Mouse (Mus musculus): ENCODE measurements around the gene Ndufaf3. TPM values are rescaled to one million over a fixed set of nuclear protein-coding genes. Genes with fewer than 3 reads are reported as not detected.
A peak's percentile ranks its signal among the peaks of the same experiment; 100 is the strongest.
"Not testable (repeated sequence)": the region's sequence is repeated elsewhere in the genome, so short reads cannot be mapped to it uniquely, and the experiment has no call there.

Gene Ndufaf3
- 15.5 and 17.0 TPM in 2 replicates for total RNA-seq (2017)

DNA sequence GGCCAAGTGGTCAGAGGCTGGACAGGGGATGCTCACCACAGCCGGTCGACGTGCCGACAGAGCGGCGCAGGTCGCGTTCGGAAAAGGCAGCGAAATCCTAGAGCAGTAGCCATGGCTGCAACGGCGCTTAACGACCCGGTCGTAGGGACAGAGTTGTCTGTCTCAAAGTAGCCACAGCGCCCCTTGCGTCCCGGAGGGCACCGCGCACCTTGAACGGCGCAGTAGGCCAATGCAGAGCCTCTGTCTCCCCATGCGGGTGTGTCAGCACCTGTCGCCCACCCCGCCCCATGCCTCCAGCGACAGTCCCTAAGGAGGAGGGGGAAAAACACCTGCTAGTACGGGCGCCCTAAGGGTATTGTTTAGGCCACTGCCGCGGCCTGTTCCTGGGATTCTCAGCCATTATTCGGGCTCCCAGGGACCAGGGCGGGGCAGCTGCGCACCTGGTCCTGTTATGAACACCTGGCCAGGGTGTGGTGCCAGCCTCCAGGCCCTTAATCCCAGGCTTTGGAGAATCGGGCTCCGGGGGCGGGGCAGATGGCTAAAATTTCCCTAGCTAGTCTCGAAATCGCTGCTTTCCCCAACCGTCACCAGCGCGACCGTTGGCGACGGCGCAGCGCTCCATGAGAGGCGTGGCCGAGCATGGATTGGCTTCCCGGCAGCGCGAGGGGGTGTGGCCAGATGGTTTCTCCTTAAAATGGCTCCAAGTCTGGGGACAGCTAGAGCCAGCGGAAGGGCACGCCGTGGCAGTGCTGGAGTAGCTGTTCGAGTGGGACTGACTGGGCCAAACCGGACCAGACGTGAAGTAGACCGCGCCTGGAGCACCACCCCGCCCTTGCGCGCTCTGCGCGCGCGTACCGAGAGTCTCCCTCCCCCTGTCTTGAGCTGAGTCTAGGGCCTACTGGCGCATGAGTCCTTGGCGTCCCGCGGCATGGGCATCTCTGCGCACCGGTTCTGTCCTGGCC, at the start of gene Ndufaf3:
Gene Ndufaf3, minus strand, starts transcription at position 620 of the 962 bp plus-strand sequence.
- ATAC-seq (ENCODE audit: extremely low read depth, insufficient number of reproducible peaks, low FRiP score, poor library complexity, severe bottlenecking) = peak; percentile 76

GRCm38 (mm10) chr9:108611488-108611887, 44.3 kb upstream of the Ndufaf3 start:
- ATAC-seq (ENCODE audit: extremely low read depth, insufficient number of reproducible peaks, low FRiP score, poor library complexity, severe bottlenecking) = no peak

DNA sequence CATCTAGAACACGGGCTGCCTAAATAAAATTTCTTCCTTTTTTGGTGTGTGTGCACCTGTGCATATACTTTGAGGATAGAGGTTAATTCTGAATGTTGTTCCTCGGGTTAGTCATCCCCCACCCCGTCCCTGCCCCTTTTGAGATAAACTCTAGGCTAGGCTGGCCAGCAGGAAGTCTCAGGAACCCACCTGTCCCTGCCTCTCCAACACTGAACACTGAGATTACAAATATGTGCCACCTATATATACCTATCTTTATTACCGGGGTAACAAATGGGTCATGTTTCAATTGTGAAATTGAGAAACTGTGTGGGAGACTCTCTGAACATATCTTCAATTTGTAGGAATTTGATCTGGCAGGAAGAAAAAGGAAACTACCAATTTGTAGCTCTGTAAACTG, 41.7 kb upstream of the Ndufaf3 start:
- no peak for ATAC-seq (ENCODE audit: extremely low read depth, insufficient number of reproducible peaks, low FRiP score, poor library complexity, severe bottlenecking)

- ATAC-seq (ENCODE audit: extremely low read depth, insufficient number of reproducible peaks, low FRiP score, poor library complexity, severe bottlenecking) = not testable (repeated sequence)
Observed at GRCm38 (mm10) chr9:108607929-108608328, 40.7 kb upstream of the Ndufaf3 start.

- no peak for ATAC-seq (ENCODE audit: extremely low read depth, insufficient number of reproducible peaks, low FRiP score, poor library complexity, severe bottlenecking)
Observed at GRCm38 (mm10) chr9:108601986-108602385, 34.8 kb upstream of the Ndufaf3 start.

GRCm38 (mm10) chr9:108600011-108600410, 32.8 kb upstream of the Ndufaf3 start:
- ATAC-seq (ENCODE audit: extremely low read depth, insufficient number of reproducible peaks, low FRiP score, poor library complexity, severe bottlenecking) = no peak

DNA sequence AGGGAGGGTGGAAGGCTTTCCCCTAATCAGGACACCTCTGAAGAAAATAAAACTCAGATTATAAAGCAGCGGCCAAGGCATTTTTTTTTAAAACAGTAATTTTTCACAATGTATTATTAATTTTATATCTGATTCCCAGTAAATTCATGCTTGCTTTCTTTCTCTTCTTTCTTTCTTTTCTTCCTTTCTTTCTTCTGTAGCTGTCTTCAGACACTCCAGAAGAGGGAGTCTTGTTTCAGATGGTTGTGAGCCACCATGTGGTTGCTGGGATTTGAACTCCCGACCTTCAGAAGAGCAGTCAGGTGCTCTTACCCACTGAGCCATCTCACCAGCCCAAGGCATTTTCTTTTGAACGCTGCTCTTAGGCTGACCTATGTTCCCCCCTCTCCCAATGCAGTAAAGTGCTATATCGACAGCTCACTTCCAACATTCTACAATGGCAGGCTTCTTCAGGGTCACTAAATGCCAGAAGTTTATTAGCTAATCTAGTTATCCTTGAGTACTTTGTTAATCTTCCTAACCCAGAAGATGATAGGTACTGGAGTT, 31.9 kb upstream of the Ndufaf3 start:
- ATAC-seq (ENCODE audit: extremely low read depth, insufficient number of reproducible peaks, low FRiP score, poor library complexity, severe bottlenecking) = no peak

- ATAC-seq (ENCODE audit: extremely low read depth, insufficient number of reproducible peaks, low FRiP score, poor library complexity, severe bottlenecking) = peak; percentile 23; the same call in 1 of the 2 replicates
Observed at GRCm38 (mm10) chr9:108596998-108597764, 29.9 kb upstream of the Ndufaf3 start, which contains the start of gene P4htm. P4htm (minus strand) TSS chr9:108597667.

GRCm38 (mm10) chr9:108594354-108594753, 27.1 kb upstream of the Ndufaf3 start:
- no peak for ATAC-seq (ENCODE audit: extremely low read depth, insufficient number of reproducible peaks, low FRiP score, poor library complexity, severe bottlenecking)

DNA sequence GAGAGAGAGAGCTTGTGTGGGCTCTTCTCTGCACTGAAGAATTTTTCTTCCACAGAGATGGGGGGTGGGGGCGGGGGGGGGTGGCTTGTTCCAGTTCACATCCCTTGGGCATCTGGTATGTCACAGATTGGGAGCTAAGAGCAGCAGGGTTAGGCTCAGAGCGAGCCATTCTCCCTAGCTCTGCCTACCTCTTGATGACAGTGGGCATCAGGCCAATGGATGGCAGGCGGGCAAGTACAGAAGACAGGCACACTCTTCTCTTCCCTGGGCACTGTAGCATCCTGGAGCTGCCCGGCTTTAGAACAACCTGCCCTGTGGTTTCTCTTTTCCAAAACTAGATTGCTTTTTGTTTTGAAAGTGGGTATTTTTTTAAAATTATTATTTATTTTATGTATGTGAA, 24.2 kb upstream of the Ndufaf3 start:
- ATAC-seq (ENCODE audit: extremely low read depth, insufficient number of reproducible peaks, low FRiP score, poor library complexity, severe bottlenecking) = no peak

GRCm38 (mm10) chr9:108589229-108589628, 22.0 kb upstream of the Ndufaf3 start:
- ATAC-seq (ENCODE audit: extremely low read depth, insufficient number of reproducible peaks, low FRiP score, poor library complexity, severe bottlenecking) = no peak

- ATAC-seq (ENCODE audit: extremely low read depth, insufficient number of reproducible peaks, low FRiP score, poor library complexity, severe bottlenecking) = no peak
Observed at GRCm38 (mm10) chr9:108587571-108588180, 20.4 kb upstream of the Ndufaf3 start.

DNA sequence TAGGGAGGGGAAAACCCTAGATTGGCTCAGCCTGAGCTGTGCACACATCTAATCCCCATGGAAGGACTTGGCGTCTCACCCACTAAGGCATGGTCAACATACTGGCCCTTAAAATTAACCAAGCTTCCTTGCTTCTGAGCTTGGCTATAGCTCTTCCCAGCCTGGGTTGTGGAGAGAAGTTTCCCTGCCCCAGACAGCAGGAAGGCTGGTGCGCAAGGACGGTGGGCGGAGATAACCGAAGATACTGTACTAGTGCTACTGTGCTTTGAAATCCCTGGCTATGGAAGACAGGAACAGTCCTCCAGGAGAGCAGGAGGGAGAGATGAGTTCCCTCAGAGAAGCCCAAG, 12.1 kb upstream of the Ndufaf3 start:
- no peak for ATAC-seq (ENCODE audit: extremely low read depth, insufficient number of reproducible peaks, low FRiP score, poor library complexity, severe bottlenecking)

DNA sequence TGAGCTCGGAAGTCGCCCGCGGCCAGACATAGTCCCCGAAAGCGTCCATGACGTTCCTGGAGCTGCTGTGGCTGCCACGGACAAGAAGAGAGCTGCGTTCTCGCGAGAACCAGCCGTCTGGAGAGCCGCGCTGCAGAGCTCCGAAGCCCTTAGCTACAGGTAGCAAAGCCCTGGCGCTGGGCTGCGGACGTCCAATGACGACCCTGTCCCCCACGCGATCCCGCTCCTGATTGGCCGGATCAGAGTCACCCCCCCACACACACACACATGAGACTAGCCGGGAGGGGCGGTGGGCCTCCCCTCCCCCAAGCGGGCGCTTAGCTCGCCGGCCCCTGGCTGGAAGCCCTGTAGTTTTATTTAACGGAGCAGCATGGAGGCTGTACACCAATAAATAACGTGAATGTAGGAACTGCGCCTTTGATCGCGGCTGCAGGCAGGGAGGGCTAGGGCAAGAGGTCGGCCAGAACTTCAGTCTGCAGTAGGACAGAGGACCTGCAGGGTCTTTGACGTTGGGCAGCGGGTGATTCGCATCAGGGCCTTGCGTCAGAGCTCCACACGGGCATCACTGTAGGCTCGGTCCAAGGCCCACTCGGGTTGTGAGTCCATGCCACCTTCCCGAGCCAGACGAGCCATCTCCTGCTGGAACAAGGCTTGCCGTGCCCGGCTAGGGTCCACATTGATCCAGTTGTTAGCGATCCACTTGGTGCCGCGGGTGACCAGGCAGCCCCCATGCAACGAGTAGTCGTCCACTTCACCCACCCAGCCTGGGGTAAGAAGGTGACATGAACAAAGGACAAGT, 11.5 kb upstream of the Ndufaf3 start, which contains the start of gene Wdr6:
Gene Wdr6, minus strand, starts transcription at position 195 of the 799 bp plus-strand sequence.
- ATAC-seq (ENCODE audit: extremely low read depth, insufficient number of reproducible peaks, low FRiP score, poor library complexity, severe bottlenecking) = peak; percentile 83

DNA sequence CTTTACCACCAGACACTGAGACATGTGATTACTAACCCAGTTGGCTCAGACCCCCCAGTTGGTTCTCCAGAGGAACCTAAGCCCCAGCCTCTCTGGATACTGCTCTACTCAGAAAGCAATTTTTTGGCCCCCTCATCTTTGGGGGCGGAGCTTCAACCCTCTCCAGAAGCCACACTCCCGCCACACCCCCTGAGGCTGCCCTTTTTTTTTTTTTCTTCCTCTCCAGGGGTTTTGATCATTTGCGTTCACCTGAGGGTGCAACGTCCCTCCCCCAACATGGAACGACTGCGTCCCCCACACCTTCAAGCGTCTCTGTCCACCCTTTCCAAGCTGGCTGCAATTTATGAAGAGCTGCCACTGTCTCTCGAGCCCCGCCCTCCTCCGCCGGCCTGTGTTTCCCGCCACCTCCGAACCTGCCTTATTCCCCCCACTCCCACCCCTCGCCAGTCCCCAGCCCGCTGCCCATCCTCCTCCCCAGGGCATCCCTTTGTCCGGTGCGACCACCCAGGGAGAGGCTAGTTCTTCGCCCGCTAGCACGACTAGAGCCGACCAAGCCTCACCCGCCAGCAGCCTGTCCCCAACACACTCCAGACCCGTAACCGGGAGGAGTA, 10.8 kb upstream of the Ndufaf3 start:
- ATAC-seq (ENCODE audit: extremely low read depth, insufficient number of reproducible peaks, low FRiP score, poor library complexity, severe bottlenecking) = no peak

DNA sequence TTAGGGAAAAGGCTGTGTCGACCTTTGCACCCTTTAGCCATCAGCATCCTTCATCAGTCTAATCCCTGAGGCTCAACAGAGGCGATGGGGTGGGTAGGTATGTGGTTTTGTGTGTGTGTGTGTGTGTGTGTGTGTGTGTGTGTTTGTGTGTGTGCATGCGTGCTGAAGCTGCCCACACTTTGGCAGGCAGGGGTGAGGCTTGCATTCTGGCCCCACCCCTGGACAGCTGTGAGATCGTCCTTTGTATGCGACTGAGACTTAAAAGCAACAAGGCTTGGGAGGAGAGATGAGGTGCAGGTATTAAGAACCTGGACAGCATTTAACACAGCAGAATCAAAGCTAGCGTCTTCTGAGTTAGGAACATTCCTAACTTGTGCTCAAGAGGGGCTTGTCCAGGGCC, 9.8 kb upstream of the Ndufaf3 start:
- ATAC-seq (ENCODE audit: extremely low read depth, insufficient number of reproducible peaks, low FRiP score, poor library complexity, severe bottlenecking) = no peak

DNA sequence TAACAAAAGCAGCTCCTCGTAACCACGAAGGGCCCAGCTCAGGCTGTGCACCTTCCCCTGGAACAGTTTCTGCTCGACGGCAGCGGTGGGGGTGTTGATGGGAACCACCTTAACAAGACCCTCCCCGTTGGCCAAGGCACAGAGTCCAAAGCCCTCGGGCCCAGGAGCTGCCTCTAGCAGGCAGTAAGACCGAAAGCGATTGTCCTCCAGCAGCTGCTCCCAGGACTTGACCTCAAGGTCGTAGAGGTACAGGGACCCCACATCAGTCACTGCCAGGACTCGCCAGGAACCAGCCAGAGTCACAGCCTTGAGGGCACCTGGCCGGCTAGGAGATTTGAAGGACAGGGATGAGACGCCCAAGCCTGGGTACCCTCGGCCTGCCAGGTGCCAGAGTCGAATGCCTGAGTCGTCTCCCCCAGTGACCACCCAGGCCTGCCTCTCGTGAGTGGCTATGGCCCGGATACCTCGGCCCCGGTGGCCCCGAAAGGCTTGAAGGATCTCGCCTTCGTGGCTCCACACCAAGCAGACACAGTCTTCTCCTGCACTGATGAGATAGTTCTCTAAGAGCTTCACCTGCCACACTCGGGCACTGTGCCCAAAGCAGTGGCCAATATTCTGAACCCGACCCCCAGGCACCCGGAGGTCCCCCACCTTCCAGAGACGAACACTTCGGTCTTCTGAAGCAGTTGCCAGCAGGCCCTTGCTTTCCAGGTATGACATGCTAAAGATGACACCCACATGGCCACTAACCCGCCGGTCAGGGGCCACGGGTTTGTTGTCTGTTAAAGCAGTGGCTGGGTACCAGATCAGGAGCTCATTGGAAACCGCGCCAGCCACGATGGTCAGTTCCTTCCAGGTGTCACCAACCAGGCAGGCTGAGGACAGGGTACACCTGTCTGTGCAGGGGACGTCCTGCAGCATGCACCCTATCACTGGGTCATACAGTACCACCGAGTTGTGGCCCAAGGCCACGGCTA, 8.4 kb upstream of the Ndufaf3 start:
- ATAC-seq (ENCODE audit: extremely low read depth, insufficient number of reproducible peaks, low FRiP score, poor library complexity, severe bottlenecking) = no peak
